Mouse (Mus musculus) forebrain, embryonic 13.5 days (tissue): Measurements from ENCODE around the gene Coa7. TPM values are rescaled to one million over a fixed set of nuclear protein-coding genes. Genes with fewer than 3 reads are reported as not detected.

Source experiments
- ATAC-seq: fragments of 200-750 bp; cut with Nextera tagmentation; 2 replicates; pipeline ENCODE4 v1.8.0; 2017
- H3K27ac ChIP-seq: fragments of 300-500 bp; sonication (generic); 2 replicates; pipeline ENCODE4 v1.5.1; 2015; ENCODE audit warnings: inconsistent platforms, mild to moderate bottlenecking, moderate library complexity
- H3K27me3 ChIP-seq: fragments of 300-500 bp; sonication (generic); 2 replicates; pipeline ENCODE4 v1.6.1; 2015; ENCODE audit warnings: mild to moderate bottlenecking, inconsistent platforms
- H3K36me3 ChIP-seq: fragments of 300-500 bp; sonication (generic); 2 replicates; pipeline ENCODE4 v1.6.1; 2015; ENCODE audit warnings: mild to moderate bottlenecking, inconsistent platforms; ENCODE audit not compliant: poor library complexity, severe bottlenecking
- H3K4me1 ChIP-seq: fragments of 300-500 bp; sonication (generic); 2 replicates; pipeline ENCODE4 v1.6.1; 2015; ENCODE audit warnings: inconsistent platforms
- H3K4me2 ChIP-seq: fragments of 300-500 bp; sonication (generic); 2 replicates; pipeline ENCODE4 v1.6.1; 2015; ENCODE audit warnings: inconsistent platforms, mild to moderate bottlenecking, moderate library complexity
- H3K4me3 ChIP-seq: fragments of 300-500 bp; sonication (generic); 2 replicates; pipeline ENCODE4 v1.5.1; 2015; ENCODE audit warnings: mild to moderate bottlenecking, inconsistent platforms
- H3K9ac ChIP-seq: fragments of 300-500 bp; sonication (generic); 2 replicates; pipeline ENCODE4 v1.6.1; 2015; ENCODE audit warnings: mild to moderate bottlenecking, inconsistent platforms
- H3K9me3 ChIP-seq: fragments of 300-500 bp; sonication (generic); replicated peaks from 2 replicates; pipeline ENCODE4 v1.6.1; 2016; ENCODE audit warnings: inconsistent platforms
- WGBS: fragments of 180-500 bp; shearing (Covaris S2); methylation state at CpG from one replicate; pipeline ENCODE4 v1.1.7; 2015; 5-methylcytosine and 5-hydroxymethylcytosine counted together
- polyA plus RNA-seq: library from polyadenylated mRNA; unstranded; fragments of >200 nt; fragmentation: Nextera tagmentation; extraction: Ambion mirVana; gene quantifications from 2 replicates; pipeline ENCODE4 v1.2.1, GENCODE M21; 2015

The Coa7 gene
- polyA plus RNA-seq, 1 experiment from 2014 or later, result 42.3 TPM

GRCm38 (mm10) chr4:108388741-108389140 is 60.8 kb downstream of the Coa7 start:
- Histone ChIP-seq H3K4me1 (peaks cover 9% of the 10 kb centered on the region), H3K4me2 (no peak overlapping the region), H3K9me3 (no peaks in the 10 kb centered on the region), H3K27me3 (peaks cover 14% of the 10 kb centered on the region), H3K36me3 (no peaks in the 10 kb centered on the region), H3K4me3 (no peak overlapping the region), H3K27ac (no peak overlapping the region), H3K9ac (no peak overlapping the region)
- no peak for ATAC-seq
- WGBS, result 47% methylated on average over 3 of the region's 3 CpGs

GRCm38 (mm10) chr4:108391124-108391523 is 63.2 kb downstream of the Coa7 start:
- no peak for ATAC-seq
- Histone ChIP-seq H3K27me3 (no peaks in the 10 kb centered on the region), H3K9ac (no peak overlapping the region), H3K27ac (no peak overlapping the region), H3K4me3 (no peak overlapping the region), H3K4me1 (peaks cover 9% of the 10 kb centered on the region), H3K4me2 (no peak overlapping the region), H3K36me3 (no peaks in the 10 kb centered on the region), H3K9me3 (no peaks in the 10 kb centered on the region)
- WGBS, result 82% methylated on average over 5 of the region's 5 CpGs

Other genes starting within 250 kb of the Coa7 start
- 0.15 and 0.27 TPM in 2 replicates for gene Podn, start 231.7 kb upstream of the Coa7 start, polyA plus RNA-seq
- 223 and 237 TPM in 2 replicates for gene Scp2, start 183.1 kb upstream of the Coa7 start, polyA plus RNA-seq
- 11.8 and 12.8 TPM in 2 replicates for gene Echdc2, start 162.7 kb upstream of the Coa7 start, polyA plus RNA-seq
- gene Zyg11a, start 110.1 kb upstream of the Coa7 start, polyA plus RNA-seq, result not detected in 2 replicates
- gene Zyg11b, start 27.0 kb upstream of the Coa7 start, polyA plus RNA-seq, result 22.6 and 24.6 TPM in 2 replicates
- 1.4 and 2.6 TPM in 2 replicates for gene Shisal2a, start 55.2 kb downstream of the Coa7 start, polyA plus RNA-seq
- 26.9 and 28.8 TPM in 2 replicates for gene Gpx7, start 78.8 kb downstream of the Coa7 start, polyA plus RNA-seq
- gene Tut4, start 131.3 kb downstream of the Coa7 start, polyA plus RNA-seq, result 89.3 and 91.5 TPM in 2 replicates